Mouse (Mus musculus) lung, adult 2 months (tissue): Measurements from ENCODE around the gene Syn3.

Source experiments
- CTCF ChIP-seq: fragments of 200-500 bp; IDR thresholded peaks from 2 replicates; pipeline ENCODE4 v1.5.1; 2011; ENCODE audit warnings: mild to moderate bottlenecking, low read length, control low read depth; ENCODE audit not compliant: insufficient read depth
- POLR2A ChIP-seq: fragments of 200-500 bp; IDR thresholded peaks from 2 replicates; pipeline ENCODE4 v1.6.1; 2011; ENCODE audit warnings: low read depth, mild to moderate bottlenecking, control low read depth, low read length, borderline replicate concordance; ENCODE audit errors: extremely low read depth

DNA sequence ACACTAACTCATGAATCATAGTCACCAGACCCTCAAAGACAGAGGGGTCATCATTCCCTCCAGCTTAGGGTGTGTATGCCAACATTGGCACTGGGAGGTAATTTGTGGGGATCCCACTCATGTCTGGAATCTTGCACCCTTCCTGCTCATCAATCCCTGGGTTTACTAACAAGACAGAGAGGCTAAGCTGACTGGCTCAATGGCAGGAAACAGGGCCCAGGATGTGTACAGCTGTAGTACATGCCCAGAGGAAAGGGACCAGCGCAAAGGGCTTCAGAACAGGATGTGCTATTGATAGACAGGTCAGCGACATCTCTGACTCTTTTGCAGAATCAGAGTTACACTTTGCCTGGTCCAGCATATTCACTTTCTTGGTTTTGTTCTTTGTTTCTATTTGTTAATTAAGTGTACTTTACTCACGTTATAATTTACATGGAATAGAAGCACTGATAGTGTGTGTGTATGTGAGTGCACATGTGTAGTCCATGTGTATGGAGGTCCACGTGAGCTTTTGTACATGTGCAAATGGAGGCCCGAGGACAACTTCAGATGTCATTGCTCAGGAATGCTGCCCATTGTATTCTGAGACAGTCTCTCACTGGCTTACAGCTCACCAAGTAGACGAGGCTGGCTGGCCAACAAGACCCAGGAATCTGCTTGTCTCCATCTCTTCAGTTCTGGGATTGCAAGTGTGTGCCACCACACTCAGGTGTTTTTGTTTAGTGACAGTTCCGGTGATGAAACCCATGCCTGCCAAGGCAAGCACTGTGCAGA is 248.4 kb downstream of the Syn3 start:
- TF ChIP-seq CTCF: no peak
- TF ChIP-seq POLR2A: no peak
